Mouse (Mus musculus) E14TG2a.4 (cell line): ENCODE measurements around the gene Kcnk7.

ENCODE experiments used
- H3K27me3 ChIP-seq: 2 replicates; pipeline ENCODE4 v1.6.1; 2014; ENCODE audit warnings: low read length, control low read depth; ENCODE audit not compliant: insufficient read depth
- H3K36me3 ChIP-seq: 2 replicates; pipeline ENCODE4 v1.6.1; 2014; ENCODE audit warnings: low read length, control low read depth; ENCODE audit not compliant: insufficient read depth
- H3K4me1 ChIP-seq: replicated peaks from 2 replicates; pipeline ENCODE4 v1.6.1; 2014; ENCODE audit warnings: low read depth, low read length, control low read depth
- H3K4me3 ChIP-seq: replicated peaks from 2 replicates; pipeline ENCODE4 v1.5.1; 2014; ENCODE audit warnings: mild to moderate bottlenecking, low read length
- H3K9me3 ChIP-seq: 2 replicates; pipeline ENCODE4 v1.6.1; 2014; ENCODE audit warnings: low read length, control low read depth
- CTCF ChIP-seq: conservative IDR thresholded peaks from 2 replicates; pipeline ENCODE4 v1.5.1; 2014; ENCODE audit warnings: low read length
- NANOG ChIP-seq: IDR thresholded peaks from 2 replicates; pipeline ENCODE4 v1.6.1; 2014; ENCODE audit warnings: borderline replicate concordance, low read length, mixed read lengths
- POU5F1 ChIP-seq: IDR thresholded peaks from 2 replicates; pipeline ENCODE4 v1.6.1; 2014; ENCODE audit warnings: low read length, borderline replicate concordance

Gene Kcnk7

GRCm38 (mm10) chr19:5695849-5696462, 8.2 kb upstream of the Kcnk7 start:
- TF ChIP-seq CTCF = no peak
- no peak for TF ChIP-seq POU5F1
- TF ChIP-seq NANOG = no peak
- peaks cover 48% of the 10 kb centered on the region for H3K4me1 ChIP-seq
- peak overlapping the region; percentile 75 for H3K4me3 ChIP-seq
- peaks cover 16% of the 10 kb centered on the region for H3K27me3 ChIP-seq
- no peaks in the 10 kb centered on the region for H3K9me3 ChIP-seq
- peaks cover 81% of the 10 kb centered on the region for H3K36me3 ChIP-seq

- peak overlapping the region; percentile 54 for H3K4me3 ChIP-seq
- peaks cover 53% of the 10 kb centered on the region for H3K4me1 ChIP-seq
These were observed 819 bp downstream of the Kcnk7 start for GRCm38 (mm10) chr19:5704801-5705571.

DNA sequence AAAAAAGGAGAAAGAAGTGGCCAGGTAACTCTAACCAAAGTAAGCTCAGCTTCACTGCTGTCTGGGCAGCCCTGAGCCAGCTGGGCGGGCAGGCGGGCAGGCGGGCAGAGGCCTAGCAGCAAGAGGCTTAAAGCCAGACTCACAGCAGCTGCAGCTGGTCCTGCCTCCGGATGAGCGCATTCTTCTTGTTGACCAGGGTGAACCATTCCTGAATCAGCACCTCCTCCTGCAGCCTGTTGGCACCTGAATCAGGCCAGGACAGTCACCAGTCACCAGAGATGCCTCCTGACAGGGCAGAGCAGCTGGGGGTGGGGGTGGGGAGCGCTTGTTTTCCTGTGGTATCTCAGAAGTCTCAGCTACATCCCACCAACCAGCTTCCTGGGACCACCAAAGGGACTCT, 5.9 kb downstream of the Kcnk7 start:
- H3K4me3 ChIP-seq = no peak overlapping the region
- no peaks in the 10 kb centered on the region for H3K36me3 ChIP-seq
- peaks cover 68% of the 10 kb centered on the region for H3K4me1 ChIP-seq
- TF ChIP-seq CTCF (no peak), NANOG (no peak), POU5F1 (no peak)
- H3K27me3 ChIP-seq = 0 out of 2 replicates have a peak, but pooled peaks cover 5% of the 10 kb centered on the region
- H3K9me3 ChIP-seq = no peaks in the 10 kb centered on the region

More at GRCm38 (mm10) chr19:5704801-5705571, 819 bp downstream of the Kcnk7 start:
- 0 out of 2 replicates have a peak, but pooled peaks cover 4% of the 10 kb centered on the region for H3K27me3 ChIP-seq
- H3K9me3 ChIP-seq = no peaks in the 10 kb centered on the region
- H3K36me3 ChIP-seq = peaks cover 32% of the 10 kb centered on the region
- no peak for TF ChIP-seq CTCF
- TF ChIP-seq NANOG = no peak
- no peak for TF ChIP-seq POU5F1

DNA sequence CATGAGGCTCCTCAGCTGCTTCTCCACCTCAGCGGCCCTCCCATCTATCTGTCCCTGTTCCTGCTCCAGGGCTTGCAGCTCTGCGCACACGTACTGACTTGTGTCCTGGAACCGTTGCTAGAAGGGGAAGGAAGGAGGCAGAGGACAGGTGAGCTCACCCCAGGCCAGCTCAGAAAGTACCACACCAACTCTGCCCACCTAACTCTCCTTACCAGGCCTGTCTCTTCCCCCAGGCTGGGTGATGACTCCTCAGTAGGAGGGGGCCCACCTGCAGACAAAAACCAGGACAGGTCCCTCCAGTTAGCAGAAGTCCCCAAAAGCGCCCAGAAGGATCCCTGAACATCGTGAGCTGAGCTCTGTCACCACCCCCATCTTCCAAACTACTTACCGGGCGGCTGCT, 6.4 kb downstream of the Kcnk7 start:
- 0 out of 2 replicates have a peak overlapping the region, but pooled peaks have one; percentile 1 for H3K4me3 ChIP-seq
- peaks cover 10% of the 10 kb centered on the region for H3K27me3 ChIP-seq
- H3K36me3 ChIP-seq = no peaks in the 10 kb centered on the region
- TF ChIP-seq NANOG (no peak), CTCF (no peak), POU5F1 (no peak)
- no peaks in the 10 kb centered on the region for H3K9me3 ChIP-seq
- H3K4me1 ChIP-seq = peaks cover 68% of the 10 kb centered on the region

- TF ChIP-seq CTCF (peak; percentile 78), NANOG (no peak), POU5F1 (no peak)
- Histone ChIP-seq H3K9me3 (no peaks in the 10 kb centered on the region), H3K4me1 (peaks cover 68% of the 10 kb centered on the region), H3K36me3 (no peaks in the 10 kb centered on the region), H3K27me3 (peaks cover 16% of the 10 kb centered on the region), H3K4me3 (no peak overlapping the region)
These were observed 7.1 kb downstream of the Kcnk7 start for GRCm38 (mm10) chr19:5711218-5711617.

DNA sequence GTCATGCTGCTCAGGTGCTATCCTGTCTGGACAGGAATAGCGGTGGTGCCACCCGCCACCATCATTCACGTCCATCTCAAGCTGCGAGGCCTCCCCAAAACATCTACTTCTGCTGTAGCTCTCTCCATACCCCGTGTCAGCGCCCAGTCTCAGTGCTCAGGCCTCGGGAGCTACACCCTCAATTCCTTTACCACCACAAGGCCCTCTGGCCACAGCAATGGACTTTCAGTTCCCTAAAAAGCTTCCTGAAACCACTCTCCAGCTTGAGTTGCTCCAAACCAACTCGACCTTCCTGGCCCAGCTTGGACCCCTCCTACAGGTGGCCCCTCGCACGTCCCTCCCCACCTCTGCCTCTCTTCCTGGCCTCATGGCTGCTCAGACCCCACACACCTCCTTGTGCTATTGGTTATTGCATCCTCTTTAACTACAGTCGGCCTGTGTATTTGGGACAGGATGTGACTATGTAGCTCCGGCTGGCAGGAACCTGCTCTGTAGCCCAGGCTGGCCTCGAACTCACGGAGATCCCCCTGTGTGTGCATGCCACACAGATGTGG, 7.8 kb downstream of the Kcnk7 start:
- Histone ChIP-seq H3K9me3 (no peaks in the 10 kb centered on the region), H3K4me1 (peaks cover 70% of the 10 kb centered on the region), H3K27me3 (peaks cover 17% of the 10 kb centered on the region), H3K4me3 (no peak overlapping the region), H3K36me3 (no peaks in the 10 kb centered on the region)
- TF ChIP-seq POU5F1 = no peak
- TF ChIP-seq CTCF = no peak
- no peak for TF ChIP-seq NANOG

GRCm38 (mm10) chr19:5713255-5713654, 9.1 kb downstream of the Kcnk7 start:
- peaks cover 26% of the 10 kb centered on the region for H3K27me3 ChIP-seq
- no peak overlapping the region for H3K4me3 ChIP-seq
- H3K36me3 ChIP-seq = no peaks in the 10 kb centered on the region
- TF ChIP-seq POU5F1 (no peak), NANOG (no peak)
- peaks cover 68% of the 10 kb centered on the region for H3K4me1 ChIP-seq
- H3K9me3 ChIP-seq = no peaks in the 10 kb centered on the region

DNA sequence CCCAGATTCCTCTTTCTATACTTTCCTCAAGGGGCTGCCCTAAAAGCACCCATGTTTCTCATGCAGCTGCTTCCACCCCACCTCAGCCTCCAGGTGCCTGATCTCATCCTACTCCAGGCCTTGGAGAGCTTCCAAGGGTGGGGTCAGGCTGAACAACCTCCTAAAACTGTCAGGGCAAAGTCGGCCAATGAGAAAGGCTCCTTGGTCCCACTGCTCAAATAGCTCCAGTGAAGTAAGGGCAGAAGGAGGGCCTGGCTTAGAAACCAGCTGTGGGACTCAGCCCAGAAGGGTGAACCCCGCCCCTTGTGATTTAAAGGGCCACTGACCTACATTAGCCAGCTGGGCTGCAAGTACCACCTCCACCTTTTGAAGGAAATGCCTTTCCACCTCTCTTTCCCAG, 9.6 kb downstream of the Kcnk7 start:
- H3K4me1 ChIP-seq = peaks cover 63% of the 10 kb centered on the region
- no peak for TF ChIP-seq POU5F1
- H3K9me3 ChIP-seq = no peaks in the 10 kb centered on the region
- H3K4me3 ChIP-seq = no peak overlapping the region
- H3K27me3 ChIP-seq = peaks cover 27% of the 10 kb centered on the region
- no peaks in the 10 kb centered on the region for H3K36me3 ChIP-seq
